Mouse (Mus musculus) lung, adult 2 months (tissue): ENCODE results near the gene Psmd6.

ENCODE experiments used
- CTCF ChIP-seq: fragments of 200-500 bp; IDR thresholded peaks from 2 replicates; pipeline ENCODE4 v1.5.1; 2011; ENCODE audit warnings: mild to moderate bottlenecking, low read length, control low read depth; ENCODE audit not compliant: insufficient read depth
- POLR2A ChIP-seq: fragments of 200-500 bp; IDR thresholded peaks from 2 replicates; pipeline ENCODE4 v1.6.1; 2011; ENCODE audit warnings: low read depth, mild to moderate bottlenecking, control low read depth, low read length, borderline replicate concordance; ENCODE audit errors: extremely low read depth

GRCm38 (mm10) chr14:14110710-14111109, 10.1 kb downstream of the Psmd6 start:
- no peak for TF ChIP-seq CTCF
- no peak for TF ChIP-seq POLR2A
